Mouse (Mus musculus) lung, postnatal 25 days (tissue): ENCODE results near the gene Gm15517.
"Not testable (repeated sequence)": the region's sequence is repeated elsewhere in the genome, so short reads cannot be mapped to it uniquely, and the experiment has no call there.

ENCODE experiments used
- DNase-seq: peaks from one replicate; pipeline ENCODE4 v3.0.0; 2022; ENCODE audit warnings: low spot score

Gene Gm15517

DNA sequence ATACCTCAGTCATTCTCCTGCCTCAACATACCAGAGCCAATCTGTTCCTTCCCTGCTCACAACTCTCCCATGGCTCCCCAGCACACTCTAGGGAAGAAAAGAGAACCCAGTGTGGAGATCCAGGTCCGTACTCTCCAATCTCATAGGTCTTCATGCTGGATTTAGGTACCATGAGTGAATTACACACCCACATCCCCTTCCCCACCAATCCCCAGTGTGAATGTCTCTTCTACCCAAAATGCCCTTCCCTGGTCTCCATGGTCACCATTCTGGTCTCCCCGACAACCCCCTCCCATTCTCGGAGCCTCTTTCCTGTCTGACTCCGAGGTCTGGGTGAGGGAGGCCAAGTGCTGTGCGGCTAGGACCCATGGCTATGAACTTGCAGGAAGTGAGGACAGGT, at the start of gene Gm15517:
Gene Gm15517, plus strand, starts transcription at position 301 of the 400 bp plus-strand sequence.
- DNase-seq = no peak

DNA sequence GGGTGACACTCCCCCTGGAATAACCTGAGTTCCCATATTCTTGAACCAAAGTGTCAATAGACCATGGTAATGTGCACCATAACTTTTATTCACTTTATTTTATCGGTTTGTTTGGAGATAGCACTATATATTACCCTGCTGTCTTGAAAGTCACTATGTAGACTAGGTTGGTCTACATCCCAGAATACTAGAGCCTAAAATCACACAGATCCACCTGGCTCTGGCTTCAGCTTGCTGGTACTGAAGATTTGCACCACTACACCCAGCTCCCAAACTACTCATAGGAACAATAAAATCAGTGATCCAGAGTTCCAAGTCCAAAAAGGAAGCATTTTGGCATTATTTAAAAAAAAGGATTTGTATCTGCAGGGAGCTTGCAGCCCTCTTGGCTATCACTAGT, 45.6 kb upstream of the Gm15517 start, which contains the start of gene Klk1b5:
Gene Klk1b5, plus strand, starts transcription at position 301 of the 400 bp plus-strand sequence.
- no peak for DNase-seq

DNA sequence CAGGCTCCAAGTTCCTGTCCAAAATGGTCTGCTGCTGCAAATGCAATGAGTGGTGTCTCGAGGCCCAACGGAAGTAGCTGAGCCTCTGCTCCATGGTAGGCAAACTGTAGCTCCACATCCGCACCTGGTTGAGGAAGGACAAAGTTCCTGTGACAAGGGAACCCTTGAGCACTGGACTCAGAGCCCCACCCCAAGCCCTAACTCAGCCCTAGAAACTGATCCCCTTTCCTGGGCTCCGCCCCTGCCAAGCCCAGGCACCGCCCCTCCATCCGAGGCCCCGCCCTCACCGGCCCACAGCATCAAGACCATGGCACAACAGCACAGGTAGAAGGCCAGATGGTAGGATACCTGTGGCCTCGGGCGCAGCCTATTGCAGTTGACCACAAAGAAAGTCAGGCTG, 39.6 kb upstream of the Gm15517 start:
- DNase-seq = not testable (repeated sequence)

DNA sequence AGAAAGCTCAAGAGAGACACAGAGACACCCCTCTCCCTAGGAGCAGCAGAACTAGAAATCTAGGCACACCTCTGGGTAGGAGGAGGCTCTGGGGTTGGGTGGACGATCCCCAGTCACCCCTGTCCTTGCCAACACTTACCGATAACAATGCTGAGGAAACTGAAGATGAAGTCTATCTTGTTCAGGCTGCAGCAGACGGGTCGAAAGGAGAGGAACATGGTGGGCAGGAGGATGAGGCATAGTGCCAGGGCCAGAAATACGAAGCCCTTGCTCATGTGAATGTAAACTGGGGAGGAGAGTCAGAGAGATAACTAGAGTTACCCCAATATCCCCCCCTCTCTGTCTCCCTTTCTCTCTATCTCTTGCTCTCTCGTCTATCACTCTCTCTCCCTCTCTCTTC, 38.9 kb upstream of the Gm15517 start:
- DNase-seq = not testable (repeated sequence)

DNA sequence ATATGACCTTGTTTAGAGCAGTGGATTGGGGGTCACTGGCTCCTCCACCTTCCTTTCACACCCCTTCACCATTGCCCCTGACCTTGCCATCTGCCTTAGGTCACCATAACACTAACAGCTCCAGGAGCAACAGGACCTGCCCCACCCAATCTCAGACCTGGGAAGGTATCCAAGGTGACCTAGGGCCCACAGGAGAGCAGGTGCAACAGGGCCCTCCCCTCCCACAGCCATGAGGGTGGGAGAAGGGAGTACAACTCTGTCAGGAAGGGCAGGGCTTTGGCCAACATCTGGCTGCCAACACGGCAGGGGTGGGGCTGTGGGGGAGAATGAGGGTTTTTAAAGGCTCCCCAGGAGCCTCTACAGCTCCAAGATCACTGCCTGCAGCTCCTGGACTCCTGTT, 36.2 kb upstream of the Gm15517 start, which contains the start of gene Klk1:
Gene Klk1, plus strand, starts transcription at position 285 of the 400 bp plus-strand sequence.
- DNase-seq = no peak

DNA sequence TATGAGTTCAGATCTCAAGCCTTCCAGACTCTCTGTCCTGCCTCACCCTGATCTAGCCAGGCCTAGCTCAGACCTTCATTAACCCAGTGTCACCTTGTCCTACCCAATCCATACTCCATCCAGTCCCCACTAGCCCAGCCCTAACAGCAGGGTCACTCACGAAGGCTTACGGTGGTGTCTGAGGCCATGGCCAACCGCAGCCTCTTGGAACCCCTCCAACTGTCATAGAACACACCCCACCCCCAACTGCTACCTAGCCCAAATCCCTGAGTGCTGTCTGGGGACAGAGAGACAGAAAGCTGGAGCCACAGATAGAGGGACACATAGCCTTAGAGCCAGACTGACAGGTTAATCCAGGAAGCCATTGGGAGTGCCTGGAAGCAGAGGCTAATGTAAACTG, 25.3 kb upstream of the Gm15517 start, which contains the start of gene Gm36864:
Gene Gm36864, plus strand, starts transcription at position 269 of the 400 bp plus-strand sequence.
- no peak for DNase-seq

DNA sequence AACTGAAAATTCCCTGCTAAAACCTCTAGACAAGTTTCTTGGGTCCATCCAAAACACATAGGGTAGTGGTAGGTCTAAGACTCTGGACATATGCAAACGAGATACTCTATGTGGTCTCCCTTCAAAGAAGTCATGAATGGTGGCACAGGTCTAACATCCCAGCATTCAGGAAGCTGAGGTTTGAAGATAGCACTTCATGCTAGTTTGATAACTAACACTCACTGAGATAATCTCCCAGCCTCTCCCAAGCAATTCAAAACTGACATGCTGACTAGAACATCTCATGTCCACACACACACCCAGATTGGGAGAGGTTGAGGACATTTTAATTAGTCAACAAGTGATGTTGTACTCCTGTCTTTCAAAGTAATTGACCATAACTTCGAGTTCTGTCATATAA, 21.3 kb upstream of the Gm15517 start:
- no peak for DNase-seq

DNA sequence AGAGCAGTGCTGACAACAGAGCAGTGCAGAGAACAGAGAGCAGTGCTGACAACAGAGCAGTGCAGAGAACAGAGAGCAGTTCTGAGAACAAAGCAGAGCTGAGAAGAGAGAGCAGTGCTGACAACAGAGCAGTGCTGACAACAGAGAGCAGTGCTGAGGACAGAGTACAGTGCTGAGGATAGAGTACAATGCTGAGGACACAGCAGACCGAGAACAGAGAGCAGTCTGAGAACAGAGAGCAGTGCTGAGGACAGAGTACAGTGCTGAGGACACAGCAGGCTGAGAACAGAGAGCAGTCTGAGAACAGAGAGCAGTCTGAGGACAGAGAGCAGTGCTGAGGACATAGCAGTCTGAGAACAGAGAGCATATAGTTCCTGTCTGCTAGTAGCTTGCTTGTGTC, 20.5 kb upstream of the Gm15517 start:
- no peak for DNase-seq

DNA sequence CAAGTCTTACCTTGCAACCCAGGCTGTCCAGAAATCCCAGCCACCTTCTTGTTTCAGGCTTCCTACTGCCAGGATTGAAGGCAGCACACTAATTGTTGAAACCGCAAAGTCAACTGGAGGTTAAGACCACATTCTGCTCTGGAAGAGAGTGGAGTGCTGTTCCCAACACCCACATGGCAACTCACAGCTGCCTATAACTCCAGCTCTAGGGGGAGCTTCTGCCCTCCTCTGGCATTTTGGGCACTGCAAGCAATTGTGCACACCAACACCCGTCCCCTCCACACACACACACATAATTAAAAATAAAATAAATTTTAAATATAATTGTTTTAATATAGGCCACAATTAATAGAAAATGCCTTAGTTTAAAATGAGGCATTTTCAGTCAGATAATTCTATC, 20.1 kb upstream of the Gm15517 start:
- no peak for DNase-seq

DNA sequence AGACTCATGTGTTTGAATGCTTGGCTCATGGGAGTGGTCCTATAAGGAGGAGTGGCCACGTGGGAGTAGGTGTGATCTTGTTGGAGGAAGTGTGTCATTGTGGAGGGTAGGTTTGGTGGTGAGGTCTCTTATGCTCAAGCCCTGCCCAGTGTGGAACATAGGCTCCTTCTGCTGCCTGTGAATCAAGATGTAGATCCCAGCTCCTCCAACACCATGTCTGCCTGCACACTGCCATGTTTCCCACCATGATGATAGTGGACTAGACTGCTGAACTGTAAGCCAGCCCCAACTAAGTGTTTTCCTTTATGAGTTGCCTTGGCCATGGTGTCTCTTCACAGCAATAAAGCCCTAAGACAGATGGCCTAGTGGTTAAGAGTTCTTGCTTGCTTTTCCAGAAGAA, 17.2 kb upstream of the Gm15517 start:
- no peak for DNase-seq

DNA sequence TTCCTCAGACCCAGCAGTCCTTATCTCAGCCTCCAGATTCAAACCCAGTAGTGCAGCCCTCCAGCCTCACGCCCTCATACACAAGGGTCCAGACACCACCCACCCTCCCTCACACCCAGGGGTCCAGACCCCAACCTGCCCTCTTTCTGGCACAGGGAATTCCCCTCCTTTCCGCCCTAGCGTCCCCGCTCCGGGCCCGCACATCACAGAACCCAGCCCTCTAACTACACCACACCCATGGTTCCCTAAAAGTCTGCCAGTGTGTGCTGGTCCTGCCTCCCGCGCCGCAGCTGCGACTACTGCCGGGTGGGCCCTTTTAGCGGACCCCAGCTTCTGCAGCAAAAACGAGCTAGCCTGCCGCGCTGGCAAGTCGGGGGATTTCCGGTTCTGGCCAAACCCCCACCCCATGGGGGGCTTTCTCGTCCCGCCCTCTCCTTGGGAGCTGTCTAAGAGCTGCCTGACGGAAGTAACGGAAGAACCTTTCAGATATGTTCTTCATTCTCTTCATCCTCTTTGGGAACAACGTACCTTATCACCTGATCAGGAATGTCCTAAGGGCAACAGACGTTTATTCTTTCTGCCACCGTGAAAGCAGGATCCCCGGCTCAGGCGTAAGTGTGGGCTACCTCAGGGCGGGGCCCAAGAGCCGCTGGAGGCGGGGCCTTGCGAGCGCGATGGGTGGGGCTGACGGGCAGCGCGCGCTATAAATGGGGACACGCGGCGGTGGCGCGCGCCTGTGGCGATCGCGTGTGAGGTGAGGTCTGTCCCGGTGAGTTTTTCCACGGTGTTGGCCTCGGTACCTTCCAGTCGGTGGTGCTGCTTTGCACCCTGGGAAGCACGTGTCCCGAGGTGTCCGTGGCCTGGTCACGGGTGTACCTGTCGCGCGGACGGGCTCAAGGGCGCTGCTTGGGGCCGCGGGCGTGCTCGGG, 14.9 kb upstream of the Gm15517 start, which contains the start of the genes 1700028J19Rik and 2410002F23Rik:
Gene 1700028J19Rik, minus strand, starts transcription at position 641 of the 929 bp plus-strand sequence.
Gene 2410002F23Rik, plus strand, starts transcription at position 668 of the 929 bp plus-strand sequence.
- peak; percentile 90 for DNase-seq

DNA sequence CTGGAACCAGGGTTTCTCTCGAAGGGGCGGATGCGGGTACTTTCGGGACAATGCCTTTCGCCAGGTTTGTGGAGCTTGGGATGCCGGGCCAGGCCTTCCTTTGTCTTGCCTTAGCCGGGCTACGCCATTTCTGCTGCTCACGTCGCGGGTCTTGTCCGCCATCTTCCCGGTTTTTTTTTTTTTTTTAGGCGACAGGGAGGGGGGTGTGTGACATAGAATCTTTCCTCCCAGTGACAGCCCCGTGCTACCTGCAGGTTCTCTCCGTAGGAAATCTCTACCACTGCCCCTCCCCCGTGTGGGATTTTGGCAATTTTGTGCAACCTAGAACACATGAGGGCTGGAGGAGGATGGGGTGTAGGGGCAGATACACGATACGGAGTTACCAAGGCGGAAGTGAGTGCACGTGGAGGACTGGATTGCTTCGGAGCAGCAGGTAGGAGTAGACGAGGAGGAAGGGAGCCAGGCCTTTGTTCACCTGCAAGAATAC, 14.2 kb upstream of the Gm15517 start:
- DNase-seq = peak; percentile 23

DNA sequence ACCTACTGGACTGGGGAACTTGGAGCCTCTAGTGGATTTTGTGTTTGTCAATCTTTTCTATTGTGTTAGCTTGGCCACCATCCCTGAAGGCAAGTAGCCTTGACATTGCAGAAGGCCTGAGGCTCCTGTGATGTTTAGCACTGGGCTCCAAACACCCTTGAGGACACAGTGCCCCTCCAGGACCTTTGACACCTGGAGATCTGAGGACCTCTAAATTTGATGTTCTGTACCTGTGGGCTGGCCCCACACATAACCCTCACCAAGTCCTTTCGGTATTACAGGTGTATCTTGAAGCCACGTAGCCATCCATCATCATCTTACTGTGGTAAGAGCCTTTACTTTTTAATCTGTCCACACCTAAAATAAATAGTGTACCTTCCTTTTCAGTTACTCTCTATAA, 13.3 kb upstream of the Gm15517 start:
- no peak for DNase-seq

DNA sequence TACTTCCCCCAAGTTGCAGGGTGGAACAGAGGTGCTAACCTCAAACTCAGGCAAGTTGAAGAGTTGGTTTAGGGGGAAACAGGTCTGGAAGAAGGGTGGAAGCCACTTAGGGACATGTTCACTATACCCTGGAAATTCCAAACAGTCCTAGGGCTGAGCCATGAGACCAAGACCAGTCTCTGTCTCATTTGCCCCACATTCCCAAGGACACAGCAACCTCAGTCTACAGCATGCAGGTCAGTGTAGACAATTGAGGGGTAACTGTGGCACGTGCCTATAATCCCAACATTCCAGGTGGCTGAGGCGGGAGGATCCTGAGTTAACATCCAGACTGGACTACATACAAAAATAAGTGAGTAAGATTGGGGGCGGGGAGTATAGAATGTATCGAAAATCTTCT, 12.0 kb upstream of the Gm15517 start:
- no peak for DNase-seq

DNA sequence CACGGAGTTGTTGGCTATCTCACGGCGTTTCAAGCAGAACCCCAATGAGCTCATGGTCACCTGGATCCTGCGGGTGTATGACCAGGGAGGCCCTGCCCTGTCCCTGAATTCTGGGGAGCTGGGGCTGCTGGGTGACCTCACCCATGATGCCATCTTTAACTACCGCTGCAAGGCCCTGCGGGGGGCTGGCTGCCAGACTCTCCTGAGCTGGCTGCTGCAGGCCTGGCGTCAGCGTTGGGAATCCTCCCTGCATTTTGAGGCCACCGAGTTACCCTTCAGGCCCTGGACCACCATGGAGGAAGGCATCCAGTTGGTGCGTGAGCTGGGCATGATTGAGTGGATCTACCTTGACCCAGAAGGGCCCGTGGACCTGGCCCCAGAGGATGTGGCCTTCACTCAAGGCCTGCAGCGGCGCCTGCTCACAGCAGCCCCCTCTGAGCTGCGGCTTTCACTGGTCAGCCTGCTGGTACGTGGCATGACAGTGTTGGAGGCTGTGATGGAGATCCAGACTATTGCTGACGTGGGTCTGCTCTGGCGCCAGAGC, 10.4 kb upstream of the Gm15517 start:
- DNase-seq = not testable (repeated sequence)

DNA sequence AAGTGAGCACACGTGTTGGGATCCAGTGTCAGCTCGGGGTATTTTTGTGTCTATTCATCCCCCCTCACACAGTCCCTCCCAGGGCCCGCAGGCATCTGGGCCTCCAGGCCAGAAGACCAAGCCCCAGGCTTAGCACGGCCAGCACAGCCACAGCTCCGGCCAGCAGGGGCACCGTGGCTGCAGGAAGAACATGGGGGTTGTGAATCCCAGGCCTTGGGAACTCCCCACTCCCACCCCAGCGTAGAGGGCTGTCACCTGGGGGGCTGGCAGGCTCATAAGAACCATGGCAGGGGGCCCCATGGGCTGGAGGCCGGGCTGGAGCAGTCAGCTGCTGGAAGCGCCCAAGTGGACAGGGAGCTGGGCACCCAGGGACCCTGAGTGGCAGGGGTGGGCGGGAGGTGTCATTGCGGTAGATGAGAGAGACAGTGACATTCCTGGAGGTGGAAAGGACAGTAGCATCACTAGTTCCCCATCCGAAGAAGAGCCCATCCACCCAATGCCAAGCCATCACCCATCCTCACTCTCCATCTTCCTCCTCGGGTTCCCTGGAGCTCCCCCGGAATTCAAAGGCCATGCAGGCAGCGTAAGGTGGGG, 8.1 kb upstream of the Gm15517 start:
- no peak for DNase-seq

DNA sequence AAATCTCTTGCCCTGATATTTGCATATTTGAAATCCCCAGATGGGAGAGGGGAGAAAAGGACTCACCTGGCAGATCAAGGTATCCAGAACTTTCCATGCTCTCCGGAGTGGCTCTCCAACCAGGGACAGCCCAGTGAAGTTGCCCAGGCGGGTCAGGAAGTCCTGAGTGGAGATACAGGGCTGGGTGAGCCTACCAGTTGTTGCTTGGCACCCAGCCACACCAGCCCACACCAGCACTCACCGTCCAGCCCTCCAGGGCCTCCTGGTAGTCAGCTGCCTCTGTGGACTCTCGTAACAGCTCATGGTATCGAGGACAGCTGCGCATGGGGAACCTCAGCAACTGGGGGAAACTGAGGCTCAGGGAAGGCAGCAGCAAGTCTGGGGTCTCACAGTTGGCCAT, 6.3 kb upstream of the Gm15517 start:
- no peak for DNase-seq

DNA sequence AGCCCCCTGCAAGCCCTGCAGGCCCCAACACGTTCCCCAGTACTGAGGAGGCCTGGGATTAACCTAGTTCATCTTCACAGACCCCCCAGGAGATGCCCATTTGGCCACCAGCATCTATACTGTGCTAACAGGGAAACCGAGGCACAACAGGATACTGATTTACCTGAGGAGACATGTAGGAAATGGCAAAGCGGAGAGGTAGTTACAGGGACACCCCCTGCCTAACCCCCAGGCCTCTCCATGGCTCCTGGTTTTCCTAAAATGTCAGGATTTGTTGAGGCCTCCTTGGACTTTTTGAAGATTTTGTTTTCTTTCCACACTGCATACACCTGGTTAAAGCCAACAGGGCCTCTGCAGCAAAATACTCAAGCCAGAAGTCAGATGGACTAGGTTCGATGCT, 4.0 kb upstream of the Gm15517 start, which contains the start of gene Acp4:
Gene Acp4, minus strand, starts transcription at position 101 of the 400 bp plus-strand sequence.
- DNase-seq = no peak

DNA sequence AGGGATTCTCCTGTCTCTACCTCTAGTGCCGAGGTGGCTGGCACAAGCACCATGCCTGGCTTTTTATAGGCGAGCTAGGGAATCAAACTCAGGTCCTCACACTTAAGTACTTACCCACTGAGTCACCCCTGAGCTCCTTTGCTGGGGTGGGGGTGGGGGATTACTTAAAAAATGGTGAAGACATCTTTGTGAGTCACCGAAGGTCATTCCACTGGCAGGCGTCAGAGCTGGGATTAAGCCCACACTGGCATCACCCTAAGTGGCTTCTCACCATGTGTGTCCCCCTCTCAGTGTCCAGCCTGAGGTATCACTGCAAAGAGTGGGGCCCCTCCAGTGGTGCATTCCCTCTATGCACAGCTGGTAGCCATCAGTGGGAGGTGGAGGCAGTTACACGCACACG, 837 bp upstream of the Gm15517 start:
- no peak for DNase-seq

DNA sequence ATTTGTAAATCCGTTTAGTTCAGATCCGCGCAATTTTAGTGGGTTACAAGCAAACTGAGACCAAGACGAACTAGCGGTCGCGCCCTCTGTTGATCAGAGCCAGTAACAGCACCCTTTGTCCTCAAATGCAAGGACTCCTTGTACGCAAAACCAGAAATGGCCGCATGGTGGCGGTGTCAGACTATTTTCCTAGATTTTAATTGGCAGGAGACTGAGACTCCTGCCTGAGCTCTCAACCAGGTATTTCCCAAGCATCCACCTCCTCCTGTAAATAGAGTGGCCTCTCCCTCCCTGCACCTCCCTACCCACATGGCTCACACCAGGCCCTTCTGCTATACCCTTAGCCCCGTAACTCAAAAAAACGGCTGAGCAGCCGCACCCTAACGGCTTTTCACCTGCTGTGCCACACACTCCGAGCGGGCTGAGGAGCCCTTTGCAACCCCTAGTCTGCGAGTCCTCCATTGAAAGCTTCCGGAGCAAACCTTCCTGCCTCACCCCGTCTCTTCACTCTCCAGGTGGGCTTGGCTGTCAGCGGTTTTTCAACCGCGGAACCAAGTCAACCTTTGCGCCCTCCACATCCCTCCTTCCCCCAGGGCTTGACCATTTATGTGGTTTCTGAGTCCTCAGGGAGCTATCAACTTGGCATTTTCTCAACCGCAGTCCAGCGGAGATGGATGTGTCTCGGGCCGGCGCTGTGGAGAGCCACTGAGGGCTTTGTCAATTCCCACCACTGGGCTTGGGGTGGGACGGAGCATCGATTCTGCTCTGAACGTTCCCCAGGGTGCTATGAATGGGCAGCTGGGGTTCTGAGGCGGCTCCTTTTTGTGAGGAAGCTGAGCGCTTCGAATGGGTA, 1.8 kb downstream of the Gm15517 start:
- DNase-seq = peak; percentile 94

DNA sequence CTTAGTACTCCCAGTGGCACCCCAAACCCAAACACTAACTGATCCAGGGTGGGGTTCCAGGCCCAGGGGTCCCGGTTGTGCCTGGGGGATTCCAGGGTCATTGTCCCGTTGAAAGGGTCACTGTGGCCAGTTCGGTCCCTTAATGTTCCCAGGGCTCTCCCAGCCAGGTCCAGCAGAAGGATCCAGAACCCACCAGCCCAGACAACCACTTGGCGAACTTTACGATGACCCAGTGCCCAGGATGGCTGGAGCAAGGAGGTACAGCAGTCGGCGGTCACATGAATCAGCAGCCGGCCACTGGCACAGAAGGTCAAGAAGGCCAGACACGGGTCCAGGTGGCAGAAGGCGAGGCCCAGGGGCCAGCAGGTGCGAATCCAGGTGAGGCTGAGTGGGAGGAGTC, 6.9 kb downstream of the Gm15517 start:
- DNase-seq = no peak
